ENCODE assay signal across 23 mouse cellular contexts in the genomic region with DNA sequence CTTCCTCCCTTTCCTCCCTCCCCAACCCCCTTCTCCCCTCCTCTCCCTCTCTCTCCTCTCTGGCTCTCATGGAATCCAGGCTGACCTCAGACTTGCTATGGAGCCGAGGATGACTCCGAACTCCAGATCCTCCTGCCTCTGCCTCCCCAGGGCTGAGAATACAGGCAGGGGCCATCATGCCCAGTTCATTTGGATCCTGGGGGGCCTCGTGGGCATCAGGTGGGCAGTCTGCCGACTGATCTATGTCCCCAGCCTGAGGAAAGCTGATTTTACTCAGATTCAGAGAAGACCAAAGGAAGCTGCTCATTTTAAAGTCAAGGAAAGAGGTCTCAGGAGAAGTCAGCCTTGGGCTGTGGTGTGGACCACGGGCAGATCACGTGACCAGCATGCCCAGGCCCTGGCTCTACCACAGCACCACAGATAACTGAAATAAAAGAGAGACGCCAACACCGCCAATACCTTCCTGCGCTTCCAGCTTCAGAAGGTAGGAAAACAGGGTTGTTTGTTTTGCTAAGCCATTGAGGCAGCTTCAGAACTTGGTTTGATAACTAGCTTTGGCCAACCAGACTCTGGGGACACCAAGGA. TPM values are rescaled to one million over a fixed set of nuclear protein-coding genes. Genes with fewer than 3 reads are reported as not detected.
DNase-seq lines count a peak whose midpoint lies in the region; ATAC-seq and TF ChIP-seq lines count a peak whose summit lies in the region.
"Had no signal": no experiment of that assay in that cellular context is flagged by ENCODE, and none has a peak within 500 bp of the region (broad histone marks: within the 10 kb centered on the region; RNA-seq: fewer than 3 reads in every experiment).

No protein-coding gene starts in this region.

- 81% methylated on average over 9 of the region's 9 CpGs for WGBS in lung, embryonic 16.5 days
- WGBS in forebrain, embryonic 15.5 days, result 87% methylated on average over 9 of the region's 9 CpGs

- no peak overlapping the region for H3K4me3 ChIP-seq in lung, embryonic 16.5 days (ENCODE audit: low read length)
- H3K4me3 ChIP-seq in C2C12 (ENCODE audit: insufficient read depth, poor library complexity, severe bottlenecking) (no peak overlapping the region), MEL (ENCODE audit: control insufficient read depth in 1 of 2, insufficient read depth in 1 of 2, low read depth in 2 of 2, low read length in 2 of 2) (peak overlapping the region; percentile 72 to 79)
- no peak overlapping the region for H3K4me3 ChIP-seq in forebrain, embryonic 15.5 days
- H3K4me3 ChIP-seq: hindbrain, embryonic 10.5 days; layer of hippocampus, adult 2 months; liver, embryonic 15.5 days; midbrain, embryonic 12.5 days had no signal

- peaks cover 17% of the 10 kb centered on the region for H3K4me1 ChIP-seq in lung, embryonic 16.5 days (replicated peaks; ENCODE audit: control insufficient read depth, insufficient read depth, low read length)
- peaks cover 0 to 9% of the 10 kb centered on the region in 2 experiments; a peak in 2 of 4 replicates for H3K4me1 ChIP-seq in MEL (ENCODE audit: control insufficient read depth in 1 of 2, insufficient read depth in 2 of 2, low read length in 2 of 2)
- peaks cover 11% of the 10 kb centered on the region for H3K4me1 ChIP-seq in forebrain, embryonic 15.5 days

- TF ChIP-seq CTCF in C2C12 (IDR thresholded peaks at IDR 0.05; ENCODE audit: control insufficient read depth, insufficient read depth, insufficient read length), result no peak
- TF ChIP-seq CTCF in MEL (IDR thresholded peaks at IDR 0.05 in 2 of 3, conservative IDR thresholded peaks at IDR 0.05 in 1 of 3; ENCODE audit: control insufficient read depth in 1 of 3, insufficient read depth in 1 of 3, low read depth in 2 of 3, low read length in 3 of 3, poor library complexity in 1 of 3, severe bottlenecking in 1 of 3), result no peak

- H3K79me3 ChIP-seq in C2C12 (ENCODE audit: low read depth), result no peaks in the 10 kb centered on the region

- TF ChIP-seq POLR2A in MEL (IDR thresholded peaks at IDR 0.05; ENCODE audit: control insufficient read depth in 1 of 2, insufficient read depth in 1 of 2, low read depth in 1 of 2, low read length in 2 of 2, poor library complexity in 1 of 2), result no peak

- ATAC-seq in lung, embryonic 16.5 days (ENCODE audit: low read depth), result no peak
- 0 out of 2 replicates have a peak, but pooled peaks have one; percentile 22 for ATAC-seq in megakaryocyte progenitor cell, adult 5-6 weeks (replicated peaks; ENCODE audit: poor library complexity)
- ATAC-seq in forebrain, embryonic 15.5 days (replicated peaks), result no peak

- DNase-seq in lung, postnatal 36 days, result no peak
- peak; percentile 29 for DNase-seq in MEL (ENCODE audit: low read depth, low spot score)
- no peak for DNase-seq in embryo, embryonic 10 days (ENCODE audit: low spot score)
- DNase-seq: adrenal gland, postnatal 25 days; cerebellum, adult 8-10 months; gastrocnemius, postnatal 25 days; lung, postnatal 14 days; thymus, adult 18-20 months; thymus, postnatal 36 days had no signal

- H3K79me2 ChIP-seq in C2C12 (ENCODE audit: control insufficient read depth, insufficient read depth) (no peaks in the 10 kb centered on the region), MEL (ENCODE audit: control insufficient read depth, insufficient read depth, low read length, poor library complexity) (no peaks in the 10 kb centered on the region)

- no peak overlapping the region for H3K4me2 ChIP-seq in lung, embryonic 16.5 days (ENCODE audit: low read depth, low read length)
- no peak overlapping the region for H3K4me2 ChIP-seq in forebrain, embryonic 15.5 days (replicated peaks)
- H3K4me2 ChIP-seq: midbrain, embryonic 12.5 days had no signal

- TF ChIP-seq EP300 in MEL (IDR thresholded peaks at IDR 0.05; ENCODE audit: low read depth in 1 of 2, low read length in 2 of 2), result no peak

- no peaks in the 10 kb centered on the region for H3K27me3 ChIP-seq in lung, embryonic 16.5 days (ENCODE audit: control insufficient read depth, insufficient read depth, low read depth, low read length)
- H3K27me3 ChIP-seq in C2C12 (ENCODE audit: control insufficient read depth, insufficient read depth, insufficient read length), result no peaks in the 10 kb centered on the region
- H3K27me3 ChIP-seq in MEL (ENCODE audit: control insufficient read depth in 1 of 2, insufficient read depth in 2 of 2, low read length in 2 of 2), result no peaks in the 10 kb centered on the region
- peaks cover 7% of the 10 kb centered on the region; the same call in 1 of the 2 replicates for H3K27me3 ChIP-seq in forebrain, embryonic 15.5 days
- H3K27me3 ChIP-seq: liver, embryonic 15.5 days had no signal

- peak overlapping the region; percentile 5; the same call in 1 of the 2 replicates for H3K9ac ChIP-seq in lung, embryonic 16.5 days (ENCODE audit: low read length)
- peak overlapping the region; percentile 72 for H3K9ac ChIP-seq in MEL (ENCODE audit: control insufficient read depth, low read depth, low read length, poor library complexity, severe bottlenecking)
- H3K9ac ChIP-seq in forebrain, embryonic 15.5 days (replicated peaks), result no peak overlapping the region
- H3K9ac ChIP-seq: liver, embryonic 15.5 days; midbrain, embryonic 12.5 days had no signal

- no peak overlapping the region for H3K27ac ChIP-seq in lung, embryonic 16.5 days (ENCODE audit: low read length)
- H3K27ac ChIP-seq in MEL (ENCODE audit: control insufficient read depth, low read depth, low read length), result peak overlapping the region; percentile 11; the same call in 1 of the 2 replicates
- no peak overlapping the region for H3K27ac ChIP-seq in forebrain, embryonic 15.5 days (replicated peaks)
- H3K27ac ChIP-seq: hindbrain, postnatal 0 days; layer of hippocampus, adult 2 months; limb, embryonic 10.5 days; liver, embryonic 15.5 days; midbrain, embryonic 12.5 days had no signal

- no peak overlapping the region for H3ac ChIP-seq in C2C12 (ENCODE audit: control insufficient read depth, insufficient read length, low read depth)

- H3K36me3 ChIP-seq in lung, embryonic 16.5 days (ENCODE audit: control insufficient read depth, insufficient read depth, low read length), result no peaks in the 10 kb centered on the region
- no peaks in the 10 kb centered on the region for H3K36me3 ChIP-seq in C2C12 (ENCODE audit: control insufficient read depth, insufficient read depth)
- 0 out of 4 replicates have a peak, but pooled peaks cover 0 to 2% of the 10 kb centered on the region in 2 experiments for H3K36me3 ChIP-seq in MEL (ENCODE audit: control insufficient read depth in 1 of 2, insufficient read depth in 2 of 2, low read length in 2 of 2)
- no peaks in the 10 kb centered on the region for H3K36me3 ChIP-seq in forebrain, embryonic 15.5 days
- H3K36me3 ChIP-seq: hindbrain, embryonic 10.5 days; limb, embryonic 10.5 days; liver, embryonic 15.5 days; midbrain, embryonic 12.5 days had no signal

- no peaks in the 10 kb centered on the region for H3K9me3 ChIP-seq in lung, embryonic 16.5 days (ENCODE audit: control insufficient read depth, low read length)
- H3K9me3 ChIP-seq in MEL (replicated peaks; ENCODE audit: insufficient read depth, low read length), result no peaks in the 10 kb centered on the region
- H3K9me3 ChIP-seq in forebrain, embryonic 15.5 days, result no peaks in the 10 kb centered on the region
- H3K9me3 ChIP-seq: hindbrain, embryonic 10.5 days; limb, embryonic 10.5 days; liver, embryonic 15.5 days; midbrain, embryonic 12.5 days had no signal

- no peak for TF ChIP-seq RAD21 in MEL (IDR thresholded peaks at IDR 0.05; ENCODE audit: low read depth, low read length)

TF ChIP-seq in C2C12, 6 proteins besides CTCF, POLR2A, EP300 and RAD21 (continues in another document):
- no peak for TF ChIP-seq MYOG (IDR thresholded peaks at IDR 0.05; ENCODE audit: control insufficient read depth, extremely low read depth, insufficient read length)

RNA-seq across cellular contexts. Expression of a gene that starts 1.0 kb away (rescaled TPM):
- polyA plus RNA-seq in lung, embryonic 16.5 days (2015; fragmentation: Nextera tagmentation; extraction: Ambion mirVana), result 0.99 and 1.1 TPM in 2 replicates
- polyA plus RNA-seq in C2C12 (2012; fragmentation: generic; extraction: Trizol) (not detected), MEL (2012; ENCODE audit: insufficient read depth in 1 of 2, insufficient read length in 2 of 2, low read depth in 1 of 2, low replicate concordance in 2 of 2, missing spikeins in 1 of 2) (under 1 TPM in 1 of 2 experiments, not detected in 1; 0.21 TPM)
- total RNA-seq in MEL (2012; rRNA removed), result not detected in 2 replicates
- 0.10 and 0.76 TPM in 2 replicates for total RNA-seq in megakaryocyte progenitor cell, adult 5-6 weeks (2015)
- 0.46 and 1.6 TPM in 2 replicates for total RNA-seq in megakaryocyte progenitor cell, adult 5-6 weeks (2017)
- polyA plus RNA-seq in forebrain, embryonic 15.5 days (2015; fragmentation: Nextera tagmentation; extraction: Ambion mirVana), result 0.17 TPM in 2 replicates
- total RNA-seq: monocyte, adult 5-6 weeks; neutrophil, adult 5-6 weeks had no signal

RNA-seq across cellular contexts. Expression of a gene that starts 4.2 kb away (rescaled TPM):
- polyA plus RNA-seq in lung, embryonic 16.5 days (2015; fragmentation: Nextera tagmentation; extraction: Ambion mirVana), result 0.18 and 0.20 TPM in 2 replicates
- polyA plus RNA-seq in C2C12 (2012; fragmentation: generic; extraction: Trizol) (0.13 TPM), MEL (2012; ENCODE audit: insufficient read depth in 1 of 2, insufficient read length in 2 of 2, low read depth in 1 of 2, low replicate concordance in 2 of 2, missing spikeins in 1 of 2) (under 1 TPM in 1 of 2 experiments, not detected in 1; 0.10 TPM)
- total RNA-seq in MEL (2012; rRNA removed), result not detected in 2 replicates
- total RNA-seq in megakaryocyte progenitor cell, adult 5-6 weeks (2015), result not detected in 2 replicates
- total RNA-seq in megakaryocyte progenitor cell, adult 5-6 weeks (2017), result not detected in 2 replicates
- polyA plus RNA-seq in forebrain, embryonic 15.5 days (2015; fragmentation: Nextera tagmentation; extraction: Ambion mirVana), result 0.06 and 0.14 TPM in 2 replicates
- total RNA-seq: monocyte, adult 5-6 weeks had no signal
- polyA plus RNA-seq: embryonic facial prominence, embryonic 11.5 days; forebrain, embryonic 11.5 days had no signal

RNA-seq across cellular contexts. Expression of a gene that starts 13.5 kb away (rescaled TPM):
- 71.4 and 76.1 TPM in 2 replicates for polyA plus RNA-seq in lung, embryonic 16.5 days (2015; fragmentation: Nextera tagmentation; extraction: Ambion mirVana)
- polyA plus RNA-seq in C2C12 (2012; fragmentation: generic; extraction: Trizol), result 49.8 TPM
- not detected in 2 replicates for total RNA-seq in MEL (2012; rRNA removed)
- polyA plus RNA-seq in MEL (2012; ENCODE audit: insufficient read depth in 1 of 2, insufficient read length in 2 of 2, low read depth in 1 of 2, low replicate concordance in 2 of 2, missing spikeins in 1 of 2), result not detected
- not detected in 2 replicates for total RNA-seq in megakaryocyte progenitor cell, adult 5-6 weeks (2015)
- 0.07 TPM in 1 of 2 replicates, not detected in the other for total RNA-seq in megakaryocyte progenitor cell, adult 5-6 weeks (2017)
- 17.4 and 22.6 TPM in 2 replicates for polyA plus RNA-seq in forebrain, embryonic 15.5 days (2015; fragmentation: Nextera tagmentation; extraction: Ambion mirVana)
- total RNA-seq: monocyte, adult 5-6 weeks had no signal

RNA-seq across cellular contexts. Expression of a gene that starts 45.3 kb away (rescaled TPM):
- polyA plus RNA-seq in lung, embryonic 16.5 days (2015; fragmentation: Nextera tagmentation; extraction: Ambion mirVana), result 5.7 and 6.9 TPM in 2 replicates
- polyA plus RNA-seq in C2C12 (2012; fragmentation: generic; extraction: Trizol) (13.1 TPM), MEL (2012; ENCODE audit: insufficient read depth in 1 of 2, insufficient read length in 2 of 2, low read depth in 1 of 2, low replicate concordance in 2 of 2, missing spikeins in 1 of 2) (10 to 100 TPM in 1 of 2 experiments, not detected in 1; 15.4 TPM)
- 4.8 and 6.5 TPM in 2 replicates for total RNA-seq in MEL (2012; rRNA removed)
- 7.2 and 12.8 TPM in 2 replicates for total RNA-seq in megakaryocyte progenitor cell, adult 5-6 weeks (2015)
- total RNA-seq in megakaryocyte progenitor cell, adult 5-6 weeks (2017), result 9.8 and 11.0 TPM in 2 replicates
- polyA plus RNA-seq in forebrain, embryonic 15.5 days (2015; fragmentation: Nextera tagmentation; extraction: Ambion mirVana), result 7.6 TPM in 2 replicates

Comparison
In these comparisons a context has a peak if more than half of its experiments do, and no peak if none do; other contexts are left out.
1. H3K4me3 ChIP-seq: peak in MEL (2 of 2); none in lung, embryonic 16.5 days (single experiment), C2C12 (single experiment) and forebrain, embryonic 15.5 days (single experiment).
2. RNA of a gene that starts 13.5 kb away (polyA plus RNA-seq): 71.4 to 76.1 TPM in lung, embryonic 16.5 days, 49.8 TPM in C2C12 (single experiment) and 17.4 to 22.6 TPM in forebrain, embryonic 15.5 days; not detected in MEL; every median in the first group is over 10 times any median in the second.